Mouse (Mus musculus): ENCODE results near the gene Hagh.

DNA sequence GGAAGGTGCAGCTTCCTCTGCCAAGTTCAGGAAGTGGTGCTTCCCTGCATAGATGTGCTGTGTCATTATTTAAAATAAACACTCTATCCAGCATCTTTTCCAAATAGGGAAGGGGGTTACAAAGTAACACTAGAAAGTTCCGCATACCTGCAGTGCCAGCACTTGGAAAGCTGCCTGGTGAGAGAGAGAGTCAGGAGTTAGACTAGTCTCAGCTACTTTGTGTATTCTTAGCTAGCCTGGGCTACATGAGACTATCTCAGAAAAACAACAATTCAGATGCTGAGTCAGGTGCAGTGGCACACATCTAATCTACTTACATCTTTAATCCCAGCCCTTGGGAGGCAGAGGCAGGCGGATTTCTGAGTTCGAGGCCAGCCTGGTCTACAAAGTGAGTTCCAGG is 21.8 kb downstream of the Hagh start:
- TF ChIP-seq POLR2A (IDR thresholded peaks at IDR 0.05; ENCODE audit: borderline replicate concordance, control insufficient read depth, low read depth, low read length) (no peak), CTCF (IDR thresholded peaks at IDR 0.05; ENCODE audit: control insufficient read depth, insufficient read depth, low read length) (no peak)

Measured in bone marrow, adult 2 months (tissue).